Mouse (Mus musculus) megakaryocyte, embryonic 14.5 days (primary cell): Measurements from ENCODE around the gene Eomes.

Experiments used
- FLI1 ChIP-seq: IDR thresholded peaks from 2 replicates; pipeline ENCODE4 v1.6.1; 2012; ENCODE audit warnings: low read length, inconsistent platforms, mixed read lengths
- GATA1 ChIP-seq: IDR thresholded peaks from 3 replicates; pipeline ENCODE4 v1.6.1; 2012; ENCODE audit warnings: mixed read lengths, low read length, inconsistent platforms, borderline replicate concordance

DNA sequence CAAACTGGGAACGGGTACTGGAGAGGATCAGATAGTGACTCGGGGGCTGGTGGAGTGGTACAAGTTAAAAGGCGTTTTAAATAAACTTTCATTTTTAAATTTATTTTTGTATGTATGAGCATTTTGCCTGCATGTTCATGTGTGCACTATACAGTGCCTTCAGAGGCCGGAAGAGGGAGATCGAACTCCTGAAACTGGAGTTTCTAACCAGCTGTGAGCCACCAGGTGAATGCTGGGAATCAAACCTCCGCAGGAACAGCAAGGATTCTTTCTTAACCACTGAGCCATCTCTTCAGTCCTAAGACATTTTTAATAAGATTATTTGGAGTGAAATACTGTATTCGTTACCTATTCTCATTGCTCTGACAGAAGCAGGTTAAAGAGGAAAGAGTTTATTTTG, 20.0 kb downstream of the Eomes start:
- TF ChIP-seq GATA1 = no peak
- no peak for TF ChIP-seq FLI1
